Mouse (Mus musculus) limb, embryonic 11.5 days (tissue): Measurements from ENCODE around the gene Slc44a1. TPM values are rescaled to one million over a fixed set of nuclear protein-coding genes. Genes with fewer than 3 reads are reported as not detected.

Source experiments
- ATAC-seq: fragments of 200-750 bp; cut with Nextera tagmentation; 2 replicates; pipeline ENCODE4 v1.8.0; 2017; ENCODE audit warnings: low read depth; ENCODE audit not compliant: insufficient number of reproducible peaks, low FRiP score, low TSS enrichment
- DNase-seq: peaks from one replicate; pipeline ENCODE4 v3.0.0-alpha.2; 2015; ENCODE audit warnings: low spot score
- H3K27ac ChIP-seq: fragments of 300-500 bp; sonication (generic); replicated peaks from 2 replicates; pipeline ENCODE4 v1.5.1; 2014; ENCODE audit warnings: low read depth, mild to moderate bottlenecking, low read length
- H3K27me3 ChIP-seq: fragments of 300-500 bp; sonication (generic); 2 replicates; pipeline ENCODE4 v1.6.1; 2014; ENCODE audit warnings: mild to moderate bottlenecking, low read length, mixed read lengths; ENCODE audit not compliant: control insufficient read depth, insufficient read depth
- H3K36me3 ChIP-seq: fragments of 300-500 bp; sonication (generic); 2 replicates; pipeline ENCODE4 v1.6.1; 2014; ENCODE audit warnings: mild to moderate bottlenecking, low read length, moderate library complexity, mixed read lengths; ENCODE audit not compliant: control insufficient read depth, insufficient read depth
- H3K4me1 ChIP-seq: fragments of 300-500 bp; sonication (generic); 2 replicates; pipeline ENCODE4 v1.6.1; 2014; ENCODE audit warnings: low read length, mixed read lengths; ENCODE audit not compliant: control insufficient read depth, insufficient read depth
- H3K4me2 ChIP-seq: fragments of 300-500 bp; sonication (generic); 2 replicates; pipeline ENCODE4 v1.6.1; 2014; ENCODE audit warnings: low read depth, mild to moderate bottlenecking, moderate library complexity; ENCODE audit not compliant: severe bottlenecking
- H3K4me3 ChIP-seq: fragments of 300-500 bp; sonication (generic); 2 replicates; pipeline ENCODE4 v1.5.1; 2014; ENCODE audit warnings: low read depth, low read length
- H3K9ac ChIP-seq: fragments of 300-500 bp; sonication (generic); 2 replicates; pipeline ENCODE4 v1.6.1; 2014; ENCODE audit warnings: mild to moderate bottlenecking, low read length
- H3K9me3 ChIP-seq: fragments of 300-500 bp; sonication (generic); 2 replicates; pipeline ENCODE4 v1.6.1; 2016; ENCODE audit warnings: low read length; ENCODE audit not compliant: control insufficient read depth
- WGBS: fragments of 180-500 bp; shearing (Covaris S2); extraction: QIAGEN DNeasy Blood & Tissue Kit; methylation state at CpG from one replicate; pipeline ENCODE4 v1.1.7; 2014; 5-methylcytosine and 5-hydroxymethylcytosine counted together
- polyA plus RNA-seq: library from polyadenylated mRNA; unstranded; fragments of >200 nt; fragmentation: Nextera tagmentation; extraction: Ambion mirVana; gene quantifications from 2 replicates; pipeline ENCODE4 v1.2.1, GENCODE M21; 2014

The Slc44a1 gene
- polyA plus RNA-seq, result 24.6 and 29.2 TPM in 2 replicates

GRCm38 (mm10) chr4:53440010-53440815 lies at the start of gene Slc44a1:
Gene Slc44a1 (plus strand): TSS chr4:53440413.
- DNase-seq (peak; percentile 88), ATAC-seq (peak; percentile 92)
- peak within 1 kb of the TSS; percentile 82 for H3K9ac ChIP-seq
- WGBS, result under 1% methylated on average over 68 of the region's 122 CpGs
- H3K9me3 ChIP-seq, result no peaks in the 10 kb centered on the region
- peaks cover 10% of the 10 kb centered on the region for H3K4me1 ChIP-seq
- no peaks in the 10 kb centered on the region for H3K27me3 ChIP-seq
- peak within 1 kb of the TSS; percentile 99 for H3K4me2 ChIP-seq
- peak within 1 kb of the TSS; percentile 39; the same call in 1 of the 2 replicates for H3K27ac ChIP-seq
- H3K36me3 ChIP-seq, result no peaks in the 10 kb centered on the region
- H3K4me3 ChIP-seq, result peak within 1 kb of the TSS; percentile 75

GRCm38 (mm10) chr4:53395002-53395401 lies 45.2 kb upstream of the Slc44a1 start:
- no peaks in the 10 kb centered on the region for H3K9me3 ChIP-seq
- WGBS, result 82% methylated on average over 3 of the region's 3 CpGs
- H3K36me3 ChIP-seq, result no peaks in the 10 kb centered on the region
- H3K4me2 ChIP-seq, result no peak overlapping the region
- no peak for DNase-seq
- no peaks in the 10 kb centered on the region for H3K4me1 ChIP-seq
- H3K9ac ChIP-seq, result no peak overlapping the region
- H3K27me3 ChIP-seq, result no peaks in the 10 kb centered on the region
- H3K27ac ChIP-seq, result no peak overlapping the region
- H3K4me3 ChIP-seq, result no peak overlapping the region
- ATAC-seq, result no peak

- Histone ChIP-seq H3K4me3 (no peak overlapping the region), H3K27ac (no peak overlapping the region), H3K4me2 (no peak overlapping the region), H3K9me3 (no peaks in the 10 kb centered on the region), H3K4me1 (no peaks in the 10 kb centered on the region), H3K9ac (no peak overlapping the region), H3K36me3 (no peaks in the 10 kb centered on the region), H3K27me3 (no peaks in the 10 kb centered on the region)
- ATAC-seq (no peak), DNase-seq (no peak)
- whole genome bisulfite sequencing, result 74% methylated on average over 11 of the region's 11 CpGs
Observed at GRCm38 (mm10) chr4:53396623-53397192, 43.5 kb upstream of the Slc44a1 start.

GRCm38 (mm10) chr4:53397280-53398117 lies 42.7 kb upstream of the Slc44a1 start:
- no peaks in the 10 kb centered on the region for H3K9me3 ChIP-seq
- DNase-seq (no peak), ATAC-seq (no peak)
- H3K4me1 ChIP-seq, result no peaks in the 10 kb centered on the region
- no peaks in the 10 kb centered on the region for H3K36me3 ChIP-seq
- H3K27me3 ChIP-seq, result no peaks in the 10 kb centered on the region
- H3K27ac ChIP-seq, result no peak overlapping the region
- 74% methylated on average over 4 of the region's 4 CpGs for WGBS
- no peak overlapping the region for H3K4me2 ChIP-seq
- H3K4me3 ChIP-seq, result no peak overlapping the region
- H3K9ac ChIP-seq, result no peak overlapping the region

- Histone ChIP-seq H3K9me3 (no peaks in the 10 kb centered on the region), H3K27me3 (no peaks in the 10 kb centered on the region), H3K27ac (no peak overlapping the region), H3K9ac (no peak overlapping the region), H3K4me2 (no peak overlapping the region), H3K36me3 (no peaks in the 10 kb centered on the region), H3K4me3 (no peak overlapping the region), H3K4me1 (no peaks in the 10 kb centered on the region)
- ATAC-seq (no peak), DNase-seq (no peak)
- WGBS, result 56% methylated on average over 5 of the region's 5 CpGs
Observed at GRCm38 (mm10) chr4:53398561-53398960, 41.7 kb upstream of the Slc44a1 start.

GRCm38 (mm10) chr4:53399428-53399827 lies 40.8 kb upstream of the Slc44a1 start:
- H3K4me3 ChIP-seq, result no peak overlapping the region
- ATAC-seq, result no peak
- no peak for DNase-seq
- no peaks in the 10 kb centered on the region for H3K27me3 ChIP-seq
- H3K4me2 ChIP-seq, result no peak overlapping the region
- H3K27ac ChIP-seq, result no peak overlapping the region
- WGBS, result 93% methylated on average over 1 of the region's 1 CpGs
- no peaks in the 10 kb centered on the region for H3K36me3 ChIP-seq
- H3K9me3 ChIP-seq, result no peaks in the 10 kb centered on the region; the same call in 1 of the 2 replicates
- H3K4me1 ChIP-seq, result no peaks in the 10 kb centered on the region
- no peak overlapping the region for H3K9ac ChIP-seq

- DNase-seq (no peak), ATAC-seq (no peak)
- Histone ChIP-seq H3K9me3 (no peaks in the 10 kb centered on the region; the same call in 1 of the 2 replicates), H3K27me3 (no peaks in the 10 kb centered on the region), H3K4me2 (no peak overlapping the region), H3K27ac (no peak overlapping the region), H3K4me3 (no peak overlapping the region), H3K9ac (no peak overlapping the region), H3K36me3 (no peaks in the 10 kb centered on the region), H3K4me1 (no peaks in the 10 kb centered on the region)
- WGBS, result 90% methylated on average over 12 of the region's 12 CpGs
Observed at GRCm38 (mm10) chr4:53403386-53403785, 36.8 kb upstream of the Slc44a1 start.

- no peaks in the 10 kb centered on the region for H3K4me1 ChIP-seq
- no peak for ATAC-seq
- no peaks in the 10 kb centered on the region; the same call in 1 of the 2 replicates for H3K9me3 ChIP-seq
- H3K27ac ChIP-seq, result no peak overlapping the region
- no peak overlapping the region for H3K4me2 ChIP-seq
- H3K4me3 ChIP-seq, result no peak overlapping the region
- WGBS, result 88% methylated on average over 6 of the region's 6 CpGs
- H3K9ac ChIP-seq, result no peak overlapping the region
- H3K27me3 ChIP-seq, result no peaks in the 10 kb centered on the region
- H3K36me3 ChIP-seq, result no peaks in the 10 kb centered on the region
- DNase-seq, result no peak
Observed at GRCm38 (mm10) chr4:53404431-53404925, 35.7 kb upstream of the Slc44a1 start.
